Mouse (Mus musculus) forebrain, postnatal 0 days (tissue): ENCODE data around the gene Acox3. TPM values are rescaled to one million over a fixed set of nuclear protein-coding genes. Genes with fewer than 3 reads are reported as not detected.

Experiments used
- ATAC-seq: fragments of 200-750 bp; cut with Nextera tagmentation; 2 replicates; pipeline ENCODE4 v1.8.0; 2017; ENCODE audit warnings: mild to moderate bottlenecking, moderate library complexity
- DNase-seq: peaks from one replicate; pipeline ENCODE4 v3.0.0-alpha.2; 2015
- H3K27ac ChIP-seq: fragments of 300-500 bp; sonication (generic); 2 replicates; pipeline ENCODE4 v1.5.1; 2014; ENCODE audit warnings: low read depth, mild to moderate bottlenecking, antibody characterized with exemption, low read length, moderate library complexity, mixed read lengths
- H3K27me3 ChIP-seq: fragments of 300-500 bp; sonication (generic); 2 replicates; pipeline ENCODE4 v1.6.1; 2014; ENCODE audit warnings: mild to moderate bottlenecking, low read length, mixed read lengths; ENCODE audit not compliant: insufficient read depth
- H3K36me3 ChIP-seq: fragments of 300-500 bp; sonication (generic); 2 replicates; pipeline ENCODE4 v1.6.1; 2014; ENCODE audit warnings: mild to moderate bottlenecking, moderate library complexity; ENCODE audit not compliant: insufficient read depth
- H3K4me1 ChIP-seq: fragments of 300-500 bp; sonication (generic); 2 replicates; pipeline ENCODE4 v1.6.1; 2014; ENCODE audit warnings: antibody characterized with exemption; ENCODE audit not compliant: insufficient read depth
- H3K4me2 ChIP-seq: fragments of 300-500 bp; sonication (generic); 2 replicates; pipeline ENCODE4 v1.6.1; 2014; ENCODE audit warnings: low read depth, mild to moderate bottlenecking, moderate library complexity
- H3K4me3 ChIP-seq: fragments of 300-500 bp; sonication (generic); 2 replicates; pipeline ENCODE4 v1.5.1; 2014; ENCODE audit warnings: low read depth, low read length, mixed read lengths
- H3K9ac ChIP-seq: fragments of 300-500 bp; sonication (generic); 2 replicates; pipeline ENCODE4 v1.6.1; 2014; ENCODE audit warnings: mild to moderate bottlenecking
- H3K9me3 ChIP-seq: fragments of 300-500 bp; sonication (generic); 2 replicates; pipeline ENCODE4 v1.6.1; 2016; ENCODE audit warnings: low read length
- CTCF ChIP-seq: sonication (generic); IDR thresholded peaks from 2 replicates; pipeline ENCODE4 v1.5.1; 2016; ENCODE audit warnings: antibody characterized with exemption, control low read depth, low read depth
- WGBS: fragments of 180-500 bp; shearing (Covaris S2); extraction: QIAGEN DNeasy Blood & Tissue Kit; methylation state at CpG from one replicate; pipeline ENCODE4 v1.1.7; 2014; 5-methylcytosine and 5-hydroxymethylcytosine counted together
- polyA plus RNA-seq: library from polyadenylated mRNA; unstranded; fragments of >200 nt; fragmentation: Nextera tagmentation; extraction: Ambion mirVana; gene quantifications from 2 replicates; pipeline ENCODE4 v1.2.1, GENCODE M21; 2015
- total RNA-seq: library from RNA; depleted of rRNA; stranded (reverse); fragments of >200 nt; gene quantifications from 2 replicates; pipeline ENCODE4 v1.2.3, GENCODE M21; 2014; rRNA removed

The Acox3 gene
- total and polyA plus RNA-seq, 2 experiments from 2014 or later = 13.4 to 32.1 TPM

GRCm38 (mm10) chr5:35661210-35661609 lies 78.4 kb downstream of the Acox3 start:
- Histone ChIP-seq H3K27ac (no peak overlapping the region), H3K4me2 (no peak overlapping the region), H3K4me3 (no peak overlapping the region), H3K27me3 (no peaks in the 10 kb centered on the region), H3K9ac (no peak overlapping the region), H3K4me1 (no peaks in the 10 kb centered on the region), H3K9me3 (no peaks in the 10 kb centered on the region), H3K36me3 (no peaks in the 10 kb centered on the region)
- 67% methylated on average over 6 of the region's 6 CpGs for WGBS
- no peak for DNase-seq
- no peak for TF ChIP-seq CTCF
- ATAC-seq = no peak

- Histone ChIP-seq H3K4me1 (no peaks in the 10 kb centered on the region), H3K4me3 (no peak overlapping the region), H3K27ac (no peak overlapping the region), H3K36me3 (no peaks in the 10 kb centered on the region), H3K9me3 (no peaks in the 10 kb centered on the region), H3K9ac (no peak overlapping the region), H3K4me2 (no peak overlapping the region), H3K27me3 (no peaks in the 10 kb centered on the region)
- WGBS = 76% methylated on average over 9 of the region's 9 CpGs
- TF ChIP-seq CTCF = 0 out of 2 replicates have a peak, but pooled peaks have one; percentile 6
- no peak for ATAC-seq
- DNase-seq = no peak
These were observed 79.2 kb downstream of the Acox3 start for GRCm38 (mm10) chr5:35662021-35662545.

Other genes starting within 250 kb of the Acox3 start
- 1.1 TPM in 1 of 2 replicates, not detected in the other for gene Hmx1, start 193.9 kb upstream of the Acox3 start, total RNA-seq
- gene Hmx1, start 193.9 kb upstream of the Acox3 start, polyA plus RNA-seq = not detected in 2 replicates
- gene Cpz, start 57.3 kb upstream of the Acox3 start, total RNA-seq = 3.5 and 14.3 TPM in 2 replicates
- 1.8 and 2.2 TPM in 2 replicates for gene Cpz, start 57.3 kb upstream of the Acox3 start, polyA plus RNA-seq
- 10.6 and 12.3 TPM in 2 replicates for gene Trmt44, start 8.0 kb upstream of the Acox3 start, total RNA-seq
- 2.7 and 3.5 TPM in 2 replicates for gene Trmt44, start 8.0 kb upstream of the Acox3 start, polyA plus RNA-seq
- gene Htra3, start 96.7 kb downstream of the Acox3 start, total RNA-seq = 11.1 and 13.2 TPM in 2 replicates
- 16.4 and 16.9 TPM in 2 replicates for gene Htra3, start 96.7 kb downstream of the Acox3 start, polyA plus RNA-seq
- 1.8 and 2.8 TPM in 2 replicates for gene Sh3tc1, start 156.9 kb downstream of the Acox3 start, total RNA-seq
- 0.99 and 1.2 TPM in 2 replicates for gene Sh3tc1, start 156.9 kb downstream of the Acox3 start, polyA plus RNA-seq
- gene Ablim2, start 174.8 kb downstream of the Acox3 start, total RNA-seq = 20.6 and 21.8 TPM in 2 replicates
- 13.2 and 18.2 TPM in 2 replicates for gene Ablim2, start 174.8 kb downstream of the Acox3 start, polyA plus RNA-seq